Mouse (Mus musculus) stomach, postnatal 0 days (tissue): Measurements from ENCODE around the gene Gng8.

ENCODE experiments used
- CTCF ChIP-seq: IDR thresholded peaks from 2 replicates; pipeline ENCODE4 v1.5.1; 2016; ENCODE audit warnings: antibody characterized with exemption, low read depth, mild to moderate bottlenecking, moderate library complexity
- EP300 ChIP-seq: optimal IDR thresholded peaks from 2 replicates; pipeline ENCODE3; 2016; ENCODE audit warnings: antibody characterized with exemption

GRCm38 (mm10) chr7:16918670-16919069 is 27.1 kb downstream of the Gng8 start:
- TF ChIP-seq CTCF = no peak
- no peak for TF ChIP-seq EP300
